Mouse (Mus musculus) bone marrow, adult 2 months (tissue): Measurements from ENCODE around the gene Zfp984.
"Not testable (repeated sequence)": the region's sequence is repeated elsewhere in the genome, so short reads cannot be mapped to it uniquely, and the experiment has no call there.

Experiments used
- CTCF ChIP-seq: fragments of 200-500 bp; IDR thresholded peaks from 2 replicates; pipeline ENCODE4 v1.5.1; 2011; ENCODE audit warnings: low read length, control low read depth; ENCODE audit not compliant: control insufficient read depth, insufficient read depth
- POLR2A ChIP-seq: fragments of 200-500 bp; IDR thresholded peaks from 2 replicates; pipeline ENCODE4 v1.6.1; 2011; ENCODE audit warnings: low read depth, mild to moderate bottlenecking, control low read depth, low read length, borderline replicate concordance; ENCODE audit not compliant: control insufficient read depth

DNA sequence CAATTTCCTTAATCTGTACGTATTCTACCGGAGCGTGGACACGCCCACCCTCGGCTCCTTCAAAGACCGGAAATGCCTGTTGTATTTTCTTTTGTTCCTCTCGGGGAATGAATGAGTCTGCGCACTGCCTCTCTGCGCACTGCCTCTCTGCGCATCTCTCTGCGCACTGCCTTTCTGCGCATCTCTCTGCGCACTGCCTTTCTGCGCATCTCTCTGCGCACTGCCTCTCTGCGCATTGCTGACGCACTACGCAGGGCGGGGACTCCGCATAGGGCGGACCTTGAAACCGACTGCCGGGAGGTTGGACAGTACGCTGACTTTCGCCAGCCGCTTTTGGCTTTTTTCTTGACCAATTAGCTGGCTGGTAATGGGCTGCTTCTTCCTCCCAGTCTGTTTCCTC lies 29.7 kb upstream of the Zfp984 start:
- TF ChIP-seq CTCF, POLR2A: not testable (repeated sequence)
